Mouse (Mus musculus) forebrain, embryonic 10.5 days (tissue): ENCODE data around the gene Aff3. TPM values are rescaled to one million over a fixed set of nuclear protein-coding genes. Genes with fewer than 3 reads are reported as not detected.
"Not testable (repeated sequence)": the region's sequence is repeated elsewhere in the genome, so short reads cannot be mapped to it uniquely, and the experiment has no call there.

Source experiments
- DNase-seq: peaks from one replicate; pipeline ENCODE4 v3.0.0-alpha.2; 2017; ENCODE audit warnings: low spot score; ENCODE audit errors: extremely low spot score
- H3K27ac ChIP-seq: fragments of 300-500 bp; sonication (generic); 2 replicates; pipeline ENCODE4 v1.5.1; 2016; ENCODE audit warnings: mild to moderate bottlenecking
- H3K27me3 ChIP-seq: fragments of 300-500 bp; sonication (generic); 2 replicates; pipeline ENCODE4 v1.6.1; 2016; ENCODE audit warnings: mild to moderate bottlenecking; ENCODE audit not compliant: poor library complexity, severe bottlenecking
- H3K36me3 ChIP-seq: fragments of 300-500 bp; sonication (generic); replicated peaks from 2 replicates; pipeline ENCODE4 v1.6.1; 2016; ENCODE audit warnings: mild to moderate bottlenecking, moderate library complexity
- H3K4me1 ChIP-seq: fragments of 300-500 bp; sonication (generic); 2 replicates; pipeline ENCODE4 v1.6.1; 2016
- H3K4me3 ChIP-seq: fragments of 300-500 bp; sonication (generic); 2 replicates; pipeline ENCODE4 v1.5.1; 2016; ENCODE audit warnings: mild to moderate bottlenecking, moderate library complexity
- H3K9me3 ChIP-seq: fragments of 300-500 bp; sonication (generic); 2 replicates; pipeline ENCODE4 v1.6.1; 2016; ENCODE audit warnings: mild to moderate bottlenecking, moderate library complexity
- WGBS: fragments of 180-500 bp; shearing (Covaris S2); methylation state at CpG from one replicate; pipeline ENCODE4 v1.1.7; 2016; 5-methylcytosine and 5-hydroxymethylcytosine counted together
- polyA plus RNA-seq: library from polyadenylated mRNA; unstranded; fragments of >200 nt; fragmentation: Nextera tagmentation; extraction: Ambion mirVana; gene quantifications from 2 replicates; pipeline ENCODE4 v1.2.1, GENCODE M21; 2016

Aff3 gene
- polyA plus RNA-seq, 1 experiment from 2014 or later = 3.5 TPM

DNA sequence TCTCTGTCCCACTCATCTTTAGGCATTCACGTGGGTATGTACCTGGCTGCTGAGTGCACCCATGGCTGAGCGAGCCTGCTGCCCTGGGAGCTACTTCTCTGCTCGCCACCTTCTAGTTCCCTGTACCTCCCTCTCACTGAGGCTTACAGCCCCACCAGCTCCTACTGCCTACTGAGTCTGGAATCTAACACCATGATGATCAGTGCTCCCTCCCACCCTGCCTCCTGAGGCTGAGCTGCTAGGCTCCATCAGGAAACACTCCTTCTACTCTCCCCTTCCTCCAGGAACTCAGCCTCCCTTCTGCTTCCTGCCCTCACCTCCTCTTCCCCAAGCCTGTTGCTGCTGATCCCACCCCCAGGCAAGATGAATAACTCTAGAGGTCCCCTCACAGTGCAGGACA, 215.9 kb downstream of the Aff3 start:
- H3K4me1 ChIP-seq = peaks cover 41% of the 10 kb centered on the region
- H3K27ac ChIP-seq = peak overlapping the region; percentile 35; the same call in 1 of the 2 replicates
- WGBS = 67% methylated on average over 3 of the region's 3 CpGs
- H3K9me3 ChIP-seq = no peaks in the 10 kb centered on the region
- no peaks in the 10 kb centered on the region for H3K27me3 ChIP-seq
- no peaks in the 10 kb centered on the region for H3K36me3 ChIP-seq
- no peak for DNase-seq
- H3K4me3 ChIP-seq = no peak overlapping the region

DNA sequence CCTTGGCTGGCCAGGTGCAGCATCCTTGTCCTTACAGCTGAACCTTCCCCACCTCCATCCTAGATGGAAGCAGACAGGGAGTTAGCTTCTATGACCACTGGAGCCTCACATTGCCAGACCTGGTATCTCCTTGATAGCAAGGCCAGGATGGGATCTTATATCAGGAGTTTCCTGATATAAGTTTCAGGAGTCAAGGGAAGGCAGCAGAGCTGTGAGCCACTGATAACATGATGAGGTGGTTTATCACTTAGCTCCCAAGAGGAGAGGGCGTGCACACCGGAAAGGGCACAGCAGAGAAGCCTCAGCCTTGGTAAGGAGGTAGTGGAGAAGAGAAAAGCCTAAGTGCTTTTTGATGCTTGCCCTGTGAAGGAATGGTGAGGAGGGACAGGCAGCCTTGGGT, 217.2 kb downstream of the Aff3 start:
- H3K27me3 ChIP-seq = no peaks in the 10 kb centered on the region
- H3K27ac ChIP-seq = no peak overlapping the region
- no peaks in the 10 kb centered on the region for H3K9me3 ChIP-seq
- 90% methylated on average over 2 of the region's 2 CpGs for WGBS
- H3K36me3 ChIP-seq = no peaks in the 10 kb centered on the region
- H3K4me3 ChIP-seq = no peak overlapping the region
- no peak for DNase-seq
- H3K4me1 ChIP-seq = peaks cover 53% of the 10 kb centered on the region

DNA sequence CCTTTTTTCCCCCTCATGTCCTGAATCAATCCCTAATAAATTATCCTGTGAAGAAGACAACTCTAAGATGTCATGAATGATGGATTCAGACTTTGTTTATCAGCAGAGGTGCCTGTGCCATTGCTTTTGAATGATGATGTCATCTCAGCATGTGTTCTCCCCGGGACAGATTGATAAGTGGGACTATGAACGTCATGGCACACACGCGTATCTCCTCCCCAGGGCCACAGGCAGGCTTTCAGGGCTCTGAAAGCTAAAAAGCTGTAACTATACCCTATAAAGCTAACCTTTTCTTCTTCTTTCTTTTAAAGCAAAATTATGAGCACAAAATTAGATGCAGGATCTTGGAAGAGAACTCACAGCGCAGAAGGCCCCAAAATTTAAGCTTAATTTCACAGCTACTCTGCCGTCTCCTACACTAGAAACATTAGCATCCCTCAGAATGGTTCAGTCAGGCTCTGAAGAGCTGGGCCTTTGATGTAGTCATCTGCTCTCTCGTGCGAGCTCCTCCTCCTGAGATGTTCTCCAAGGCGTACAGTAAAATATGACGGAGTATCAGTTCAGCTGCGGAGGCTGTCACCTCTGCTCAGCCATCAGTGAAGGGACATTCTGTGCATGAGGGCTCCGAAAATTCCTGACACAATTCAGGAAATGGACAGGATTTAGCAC, 218.5 kb downstream of the Aff3 start:
- no peaks in the 10 kb centered on the region for H3K36me3 ChIP-seq
- H3K27ac ChIP-seq = no peak overlapping the region
- DNase-seq = no peak
- peaks cover 66% of the 10 kb centered on the region for H3K4me1 ChIP-seq
- H3K4me3 ChIP-seq = no peak overlapping the region
- 90% methylated on average over 12 of the region's 12 CpGs for WGBS
- H3K9me3 ChIP-seq = no peaks in the 10 kb centered on the region
- no peaks in the 10 kb centered on the region for H3K27me3 ChIP-seq

DNA sequence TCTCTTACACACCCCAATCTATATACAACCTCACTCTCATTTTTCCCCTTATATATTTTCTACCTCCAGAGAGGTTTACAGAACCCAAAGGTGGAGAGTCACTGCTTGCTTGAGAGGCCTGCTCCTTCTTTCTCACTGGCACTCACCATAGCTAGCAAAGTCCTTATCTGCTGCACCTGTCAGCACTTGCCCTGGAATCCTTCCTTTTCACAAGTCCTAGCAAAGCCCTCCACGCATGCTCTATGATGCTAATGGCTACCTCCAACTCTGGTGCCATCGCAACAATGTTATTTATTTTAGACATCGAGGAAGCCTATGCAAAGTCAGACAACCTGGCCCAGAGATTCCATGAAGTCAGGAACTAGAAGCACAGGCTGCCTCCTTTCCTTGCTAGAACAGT, 221.9 kb downstream of the Aff3 start:
- Histone ChIP-seq H3K36me3 (no peaks in the 10 kb centered on the region), H3K4me1 (peaks cover 71% of the 10 kb centered on the region), H3K27me3 (no peaks in the 10 kb centered on the region), H3K4me3 (no peak overlapping the region), H3K9me3 (no peaks in the 10 kb centered on the region), H3K27ac (peak overlapping the region; percentile 42; the same call in 1 of the 2 replicates)
- 93% methylated on average over 3 of the region's 3 CpGs for whole genome bisulfite sequencing
- no peak for DNase-seq

DNA sequence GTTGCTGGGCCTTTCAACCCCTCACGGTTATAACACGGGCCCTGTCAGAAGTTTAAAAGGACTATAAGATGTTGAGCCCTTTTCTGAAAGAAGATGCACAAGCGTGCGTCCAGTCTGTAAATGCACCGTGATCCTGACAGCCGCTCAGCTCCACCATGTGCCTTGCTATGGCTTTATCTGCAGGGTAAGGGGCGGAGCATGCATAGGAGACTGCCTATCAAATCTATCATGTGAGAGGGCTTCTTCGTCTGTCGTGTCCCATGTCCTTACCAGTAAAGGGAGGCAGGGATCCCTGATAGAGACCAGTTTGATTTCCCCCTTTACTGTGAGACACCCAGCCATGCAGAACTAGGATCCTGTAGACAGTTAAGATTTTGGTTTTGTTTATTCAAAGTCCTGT, 222.3 kb downstream of the Aff3 start:
- Histone ChIP-seq H3K4me3 (no peak overlapping the region), H3K36me3 (no peaks in the 10 kb centered on the region), H3K4me1 (peaks cover 73% of the 10 kb centered on the region), H3K27ac (peak overlapping the region; percentile 42; the same call in 1 of the 2 replicates), H3K9me3 (no peaks in the 10 kb centered on the region), H3K27me3 (no peaks in the 10 kb centered on the region)
- 80% methylated on average over 9 of the region's 9 CpGs for WGBS
- DNase-seq = no peak

DNA sequence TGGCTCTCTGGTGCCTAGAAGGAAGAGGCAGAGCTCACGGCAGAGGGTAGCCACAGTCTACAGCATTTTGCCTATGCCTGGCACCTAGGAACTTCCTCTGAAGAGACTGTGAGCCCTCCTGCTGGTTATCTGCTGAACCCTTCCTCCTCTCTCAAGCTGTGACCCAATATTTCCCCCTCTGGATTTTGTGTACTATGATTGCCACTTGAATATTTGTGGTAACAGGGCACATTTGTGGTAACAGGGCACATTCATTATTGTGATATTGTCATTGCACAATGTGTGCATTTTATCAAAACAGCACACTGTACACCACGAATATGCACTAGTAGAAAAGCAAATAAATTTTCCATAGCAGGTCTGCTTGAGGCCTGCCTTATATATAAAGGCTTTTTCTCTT, 223.0 kb downstream of the Aff3 start:
- no peak overlapping the region for H3K4me3 ChIP-seq
- no peak for DNase-seq
- H3K27ac ChIP-seq = peak overlapping the region; percentile 42; the same call in 1 of the 2 replicates
- no peaks in the 10 kb centered on the region for H3K36me3 ChIP-seq
- WGBS = 66% methylated on average over 2 of the region's 2 CpGs
- H3K27me3 ChIP-seq = no peaks in the 10 kb centered on the region
- H3K9me3 ChIP-seq = no peaks in the 10 kb centered on the region
- H3K4me1 ChIP-seq = peaks cover 77% of the 10 kb centered on the region

DNA sequence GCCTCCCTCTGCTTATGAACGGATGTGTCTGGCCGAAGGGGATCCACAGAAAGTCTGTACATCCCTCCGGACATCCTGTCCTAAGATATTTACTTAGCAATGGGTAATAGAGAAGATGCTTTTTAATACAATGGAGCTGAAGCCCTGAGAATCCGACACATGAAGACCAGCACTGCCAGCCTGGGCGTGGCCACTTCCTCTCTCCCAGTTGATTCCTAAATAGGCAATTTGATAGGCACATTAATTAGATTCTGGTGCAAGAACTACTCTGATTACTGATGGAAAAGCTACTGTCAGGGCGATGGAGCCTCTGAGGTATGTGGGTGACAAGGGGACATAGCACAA, 224.3 kb downstream of the Aff3 start:
- Histone ChIP-seq H3K27ac (peak overlapping the region; percentile 62), H3K9me3 (no peaks in the 10 kb centered on the region), H3K4me3 (no peak overlapping the region), H3K36me3 (no peaks in the 10 kb centered on the region), H3K27me3 (no peaks in the 10 kb centered on the region), H3K4me1 (peaks cover 84% of the 10 kb centered on the region)
- WGBS = 74% methylated on average over 6 of the region's 6 CpGs
- no peak for DNase-seq

DNA sequence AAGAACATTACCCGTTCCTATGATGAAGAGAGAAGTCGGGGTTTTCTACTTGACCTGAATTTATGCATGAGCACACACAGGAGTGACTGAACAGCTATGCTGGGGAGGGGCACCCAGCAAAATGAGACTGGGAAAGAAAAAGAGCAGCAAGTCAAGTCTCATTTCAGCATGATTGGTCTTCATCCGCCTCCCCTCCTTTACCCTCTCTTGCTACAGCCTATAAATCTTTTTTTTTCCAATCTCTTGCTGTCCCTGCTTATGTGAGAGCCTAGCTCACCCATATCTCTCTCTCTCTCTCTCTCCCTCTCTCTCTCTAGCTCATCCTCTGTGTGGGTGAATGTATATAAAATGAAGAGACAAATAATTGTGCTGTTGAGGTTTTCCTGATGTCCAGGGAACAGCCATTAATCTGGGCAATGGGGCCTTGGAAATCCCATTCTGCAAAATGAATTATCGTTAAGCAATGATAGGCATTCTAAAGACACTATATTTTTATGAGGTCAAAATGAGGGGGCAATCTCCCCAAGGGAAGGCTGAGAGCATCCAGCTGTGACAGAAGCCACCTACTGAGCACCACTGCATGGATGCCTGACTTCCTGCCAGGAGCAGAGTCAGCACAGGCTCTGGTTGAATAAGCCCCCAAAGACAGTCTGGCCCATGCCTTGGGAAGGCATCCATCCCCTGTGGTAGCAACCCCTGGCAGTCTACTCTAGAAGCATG, 224.8 kb downstream of the Aff3 start:
- no peak for DNase-seq
- Histone ChIP-seq H3K27ac (peak overlapping the region; percentile 62), H3K36me3 (no peaks in the 10 kb centered on the region), H3K4me1 (peaks cover 84% of the 10 kb centered on the region), H3K9me3 (no peaks in the 10 kb centered on the region), H3K4me3 (no peak overlapping the region), H3K27me3 (no peaks in the 10 kb centered on the region)
- 40% methylated on average over 4 of the region's 4 CpGs for WGBS

DNA sequence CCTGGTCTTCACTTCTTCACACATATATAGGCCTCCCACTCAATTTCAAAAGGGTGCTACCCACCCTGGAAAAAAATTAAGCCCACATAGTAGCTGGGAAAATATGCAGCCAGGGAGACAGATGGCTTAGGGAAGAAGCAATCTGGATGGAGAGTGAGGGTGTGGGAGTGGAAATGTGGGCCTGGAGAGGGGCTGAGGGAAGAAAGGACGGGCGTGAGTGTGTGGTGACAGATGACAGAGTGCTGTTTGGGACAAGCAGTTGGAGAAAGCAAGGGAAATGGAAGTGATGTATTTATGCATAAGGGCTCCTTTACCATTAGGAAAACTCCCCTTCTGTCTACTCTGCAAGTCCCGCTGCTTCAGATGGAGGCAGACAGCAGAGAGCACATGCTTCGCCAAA, 226.3 kb downstream of the Aff3 start:
- Histone ChIP-seq H3K36me3 (no peaks in the 10 kb centered on the region), H3K4me1 (peaks cover 77% of the 10 kb centered on the region), H3K9me3 (no peaks in the 10 kb centered on the region), H3K27me3 (no peaks in the 10 kb centered on the region), H3K4me3 (no peak overlapping the region), H3K27ac (peak overlapping the region; percentile 49)
- 49% methylated on average over 4 of the region's 4 CpGs for WGBS
- DNase-seq = no peak

DNA sequence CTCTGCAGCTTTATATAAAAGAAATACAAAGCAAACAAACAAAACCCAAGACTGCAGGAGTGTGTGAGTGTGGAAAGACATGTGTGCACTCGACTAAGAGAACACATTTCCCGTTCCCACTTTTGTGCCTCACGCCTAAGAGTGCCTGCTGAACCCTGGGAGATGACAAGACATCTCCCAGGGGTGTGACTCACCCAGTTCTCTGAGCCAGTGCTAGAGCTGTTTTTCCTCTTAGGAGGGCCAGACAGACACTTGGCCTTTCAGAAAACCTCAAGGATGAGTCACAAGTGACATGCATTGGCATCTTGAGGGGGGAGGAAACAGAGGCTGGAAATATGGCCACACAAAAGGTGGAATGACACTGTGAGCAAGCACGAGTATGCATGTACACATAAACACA, 227.1 kb downstream of the Aff3 start:
- Histone ChIP-seq H3K9me3 (no peaks in the 10 kb centered on the region), H3K4me1 (peaks cover 70% of the 10 kb centered on the region), H3K27ac (no peak overlapping the region), H3K4me3 (no peak overlapping the region), H3K36me3 (no peaks in the 10 kb centered on the region), H3K27me3 (no peaks in the 10 kb centered on the region)
- WGBS = 79% methylated on average over 4 of the region's 4 CpGs
- no peak for DNase-seq

DNA sequence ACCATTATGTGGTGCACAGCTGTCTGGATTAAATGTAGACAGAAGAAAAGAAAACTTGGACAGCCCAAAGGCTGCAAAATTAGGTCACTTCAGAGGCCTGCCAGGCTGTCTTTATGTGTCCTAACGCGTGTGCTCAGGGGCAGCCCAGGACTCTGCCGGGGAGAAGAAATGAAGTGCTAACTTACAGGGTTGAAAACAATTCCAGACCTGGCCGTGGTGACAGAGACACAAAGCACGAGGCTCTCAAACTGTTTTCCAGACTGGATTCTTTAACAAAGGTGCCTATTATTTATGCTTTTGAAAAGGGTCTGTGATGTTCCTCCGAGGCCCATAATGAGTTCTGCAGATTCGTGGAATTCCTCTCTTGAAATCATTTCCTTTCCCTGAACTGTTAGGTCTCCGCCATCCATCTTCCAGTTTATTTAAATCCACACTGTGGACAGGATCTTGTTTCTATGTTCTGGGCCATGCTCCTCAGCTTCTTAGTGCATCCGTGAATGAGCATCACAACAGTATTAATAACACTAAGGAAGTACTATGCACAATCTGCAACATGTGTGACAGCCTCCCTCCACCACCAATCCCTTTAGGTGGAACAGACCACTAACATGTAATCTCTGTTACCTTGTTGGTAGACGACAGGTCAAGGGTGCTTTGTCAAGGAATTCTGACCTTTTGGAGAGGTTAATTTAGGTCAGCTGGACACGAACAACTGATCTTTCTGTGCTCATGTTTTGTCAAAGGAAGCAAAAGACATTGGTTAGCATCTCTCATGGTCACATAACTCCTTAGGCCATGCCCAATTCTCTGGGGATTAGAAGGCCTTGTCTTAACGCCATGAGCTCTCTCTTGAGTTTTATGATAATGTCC, 228.0 kb downstream of the Aff3 start:
- DNase-seq = no peak
- Histone ChIP-seq H3K27me3 (no peaks in the 10 kb centered on the region), H3K4me3 (no peak overlapping the region), H3K9me3 (no peaks in the 10 kb centered on the region), H3K27ac (peak overlapping the region; percentile 46; the same call in 1 of the 2 replicates), H3K4me1 (peaks cover 60% of the 10 kb centered on the region), H3K36me3 (no peaks in the 10 kb centered on the region)
- WGBS = 24% methylated on average over 12 of the region's 12 CpGs

DNA sequence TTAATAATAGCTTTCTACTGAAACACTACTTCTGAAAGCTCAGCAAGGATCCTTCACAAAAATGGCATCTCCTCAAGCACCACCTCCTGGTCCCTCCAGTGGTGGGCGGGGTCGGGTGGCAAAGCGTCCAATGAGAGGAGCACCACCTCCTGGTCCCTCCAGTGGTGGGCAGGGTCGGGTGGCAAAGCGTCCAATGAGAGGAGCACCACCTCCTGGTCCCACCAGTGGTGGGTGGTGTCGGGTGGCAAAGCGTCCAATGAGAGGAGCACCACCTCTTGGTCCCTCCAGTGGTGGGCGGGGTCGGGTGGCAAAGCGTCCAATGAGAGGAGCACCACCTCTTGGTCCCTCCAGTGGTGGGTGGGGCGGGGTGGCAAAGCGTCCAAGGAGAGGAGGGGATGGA, 234.4 kb downstream of the Aff3 start:
- not testable (repeated sequence) for H3K9me3 ChIP-seq, DNase-seq, H3K27ac ChIP-seq, H3K4me3 ChIP-seq, H3K27me3 ChIP-seq, H3K36me3 ChIP-seq
- H3K4me1 ChIP-seq = peaks cover 29% of the 10 kb centered on the region
- WGBS = 97% methylated on average over 12 of the region's 12 CpGs
